Mouse (Mus musculus) testis, adult 2 months (tissue): ENCODE measurements around the gene Rbfox3.

Source experiments
- CTCF ChIP-seq: fragments of 200-500 bp; IDR thresholded peaks from 2 replicates; pipeline ENCODE4 v1.5.1; 2012; ENCODE audit warnings: low read depth, mild to moderate bottlenecking, inconsistent platforms, low read length, moderate library complexity; ENCODE audit not compliant: control insufficient read depth, insufficient read depth, insufficient replicate concordance
- POLR2A ChIP-seq: fragments of 200-500 bp; IDR thresholded peaks from 2 replicates; pipeline ENCODE4 v1.6.1; 2012; ENCODE audit warnings: low read depth, mild to moderate bottlenecking, inconsistent platforms, low read length, moderate library complexity; ENCODE audit not compliant: control insufficient read depth

DNA sequence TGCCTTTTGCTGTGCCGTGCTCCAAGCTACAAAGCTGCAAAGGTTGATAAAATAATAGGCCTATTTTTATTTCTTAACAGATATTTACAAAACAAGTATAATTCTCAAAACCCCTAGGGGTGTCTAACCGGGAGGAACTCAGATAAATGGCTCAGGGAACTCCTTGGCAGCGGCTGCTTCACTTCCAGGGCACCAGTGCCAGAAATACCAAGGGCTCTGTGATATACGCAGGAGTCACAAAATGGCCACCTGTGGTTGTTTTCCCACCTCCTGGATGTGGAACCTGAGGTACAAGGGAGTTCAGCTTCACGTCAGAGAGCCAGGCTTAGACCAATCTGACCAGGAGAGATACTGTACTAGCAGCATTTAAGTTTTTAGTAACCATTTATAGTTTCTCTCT is 51.6 kb downstream of the Rbfox3 start:
- no peak for TF ChIP-seq CTCF
- TF ChIP-seq POLR2A: no peak
